Mouse (Mus musculus) C2C12 (cell line): ENCODE measurements around the gene Cacybp. TPM values are rescaled to one million over a fixed set of nuclear protein-coding genes. Genes with fewer than 3 reads are reported as not detected.

Experiments
- H3K27me3 ChIP-seq: one replicate; pipeline ENCODE4 v1.6.1; 2011; ENCODE audit not compliant: control insufficient read depth, insufficient read depth, insufficient read length
- H3K36me3 ChIP-seq: one replicate; pipeline ENCODE4 v1.6.1; 2011; ENCODE audit not compliant: control insufficient read depth, insufficient read depth
- H3K4me3 ChIP-seq: one replicate; pipeline ENCODE4 v1.5.1; 2011; ENCODE audit warnings: mild to moderate bottlenecking, control low read depth; ENCODE audit not compliant: poor library complexity, insufficient read depth, severe bottlenecking
- H3K79me2 ChIP-seq: one replicate; pipeline ENCODE4 v1.6.1; 2011; ENCODE audit not compliant: control insufficient read depth, insufficient read depth
- H3K79me3 ChIP-seq: one replicate; pipeline ENCODE4 v1.6.1; 2011; ENCODE audit warnings: low read depth, control low read depth
- H3ac ChIP-seq: one replicate; pipeline ENCODE3; 2011; ENCODE audit warnings: low read depth; ENCODE audit not compliant: control insufficient read depth, insufficient read length
- CEBPB ChIP-seq: IDR thresholded peaks from one replicate; pipeline ENCODE4 v1.6.1; 2011; ENCODE audit warnings: low read depth, mild to moderate bottlenecking, control low read depth, moderate library complexity
- CTCF ChIP-seq: IDR thresholded peaks from one replicate; pipeline ENCODE4 v1.5.1; 2011; ENCODE audit not compliant: control insufficient read depth, insufficient read depth, insufficient read length
- FOSL1 ChIP-seq: IDR thresholded peaks from one replicate; pipeline ENCODE4 v1.8.0; 2011; ENCODE audit warnings: mild to moderate bottlenecking, low read length; ENCODE audit not compliant: poor library complexity, insufficient read depth, severe bottlenecking
- MAX ChIP-seq: IDR thresholded peaks from one replicate; pipeline ENCODE4 v1.6.1; 2011; ENCODE audit warnings: mild to moderate bottlenecking, control low read depth
- MYOD1 ChIP-seq: IDR thresholded peaks from one replicate; pipeline ENCODE4 v1.6.1; 2011; ENCODE audit warnings: low read depth; ENCODE audit not compliant: control insufficient read depth, insufficient read length
- MYOG ChIP-seq: IDR thresholded peaks from one replicate; pipeline ENCODE4 v1.6.1; 2011; ENCODE audit not compliant: control insufficient read depth, insufficient read length; ENCODE audit errors: extremely low read depth
- USF1 ChIP-seq: IDR thresholded peaks from one replicate; pipeline ENCODE4 v1.6.1; 2011; ENCODE audit warnings: low read depth, mild to moderate bottlenecking, control low read depth, moderate library complexity
- long read RNA-seq, 2 experiments: library from polyadenylated mRNA; unstranded; transcript quantifications; one replicate each; pipeline ENCODE4 v2.0.0; 2019 to 2020
- polyA plus RNA-seq: library from polyadenylated mRNA; unstranded; fragments of >200 nt; fragmentation: generic; extraction: Trizol; gene quantifications from one replicate; pipeline ENCODE4 v1.2.1, GENCODE M21; 2012; ENCODE audit warnings: missing spikeins

The Cacybp gene
- 76.3 TPM for polyA plus RNA-seq
- long read RNA-seq, experiment 1, transcript Cacybp-201 (6 exons, 2,098 nt): major isoform, 222 of 246 reads
- long read RNA-seq, experiment 1, partial matches to known transcripts: 13 of 246 reads
- long read RNA-seq, experiment 1, other reads (novel, unspliced or antisense): 11 of 246 reads
- long read RNA-seq, experiment 2, transcript Cacybp-201 (6 exons, 2,098 nt): major isoform, 684 of 698 reads
- long read RNA-seq, experiment 2, partial matches to known transcripts: 5 of 698 reads
- long read RNA-seq, experiment 2, other reads (novel, unspliced or antisense): 9 of 698 reads

- peaks cover 47% of the 10 kb centered on the region for H3K79me2 ChIP-seq
- H3K36me3 ChIP-seq: peaks cover 16% of the 10 kb centered on the region
- peaks cover 44% of the 10 kb centered on the region for H3K79me3 ChIP-seq
- peak; percentile 71 for TF ChIP-seq MAX
- peak; percentile 85 for TF ChIP-seq CTCF
- TF ChIP-seq USF1: no peak
- peak within 1 kb of the TSS; percentile 93 for H3ac ChIP-seq
- no peaks in the 10 kb centered on the region for H3K27me3 ChIP-seq
- peak within 1 kb of the TSS; percentile 82 for H3K4me3 ChIP-seq
These were observed at the start of gene Cacybp for GRCm38 (mm10) chr1:160212703-160213669. Gene Cacybp, minus strand, starts transcription at chr1:160212875.

DNA sequence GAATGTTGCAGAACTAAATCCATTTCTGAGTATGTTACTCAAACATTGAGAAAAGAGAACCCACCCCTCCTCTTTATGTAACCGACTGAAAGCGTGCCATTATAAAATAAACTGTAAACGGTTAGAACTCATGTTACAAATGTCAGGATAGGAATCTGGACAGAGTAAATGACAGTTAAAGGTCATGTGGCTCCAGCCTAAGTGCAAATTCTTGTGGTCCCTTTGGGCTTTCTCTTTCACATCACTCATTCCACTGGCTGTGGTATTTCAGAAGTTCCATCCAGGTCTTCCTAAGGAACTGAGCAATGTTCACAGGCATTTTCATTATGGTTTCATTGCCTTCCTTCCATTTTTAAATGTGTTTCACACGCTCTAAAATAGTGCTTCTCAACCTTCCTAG is 49.7 kb upstream of the Cacybp start:
- TF ChIP-seq CEBPB (no peak), FOSL1 (no peak), CTCF (no peak), MYOD1 (no peak), MYOG (no peak), MAX (no peak), USF1 (peak; percentile 67)
- no peak overlapping the region for H3ac ChIP-seq
- H3K79me2 ChIP-seq: no peaks in the 10 kb centered on the region
- no peak overlapping the region for H3K4me3 ChIP-seq
- H3K27me3 ChIP-seq: no peaks in the 10 kb centered on the region
- H3K79me3 ChIP-seq: no peaks in the 10 kb centered on the region
- no peaks in the 10 kb centered on the region for H3K36me3 ChIP-seq

GRCm38 (mm10) chr1:160261849-160262248 is 49.2 kb upstream of the Cacybp start:
- Histone ChIP-seq H3K79me2 (no peaks in the 10 kb centered on the region), H3K36me3 (no peaks in the 10 kb centered on the region), H3K79me3 (no peaks in the 10 kb centered on the region), H3K27me3 (no peaks in the 10 kb centered on the region), H3K4me3 (no peak overlapping the region), H3ac (no peak overlapping the region)
- no peak for TF ChIP-seq MYOG
- TF ChIP-seq CEBPB: no peak
- TF ChIP-seq CTCF: no peak
- no peak for TF ChIP-seq USF1
- no peak for TF ChIP-seq FOSL1
- no peak for TF ChIP-seq MYOD1
- no peak for TF ChIP-seq MAX

- no peaks in the 10 kb centered on the region for H3K79me2 ChIP-seq
- TF ChIP-seq MAX (no peak), MYOD1 (peak; percentile 34)
- H3ac ChIP-seq: no peak overlapping the region
- no peaks in the 10 kb centered on the region for H3K79me3 ChIP-seq
- no peak overlapping the region for H3K4me3 ChIP-seq
- no peaks in the 10 kb centered on the region for H3K27me3 ChIP-seq
- no peaks in the 10 kb centered on the region for H3K36me3 ChIP-seq
These were observed 47.9 kb upstream of the Cacybp start for GRCm38 (mm10) chr1:160260605-160261004.

GRCm38 (mm10) chr1:160259884-160260283 is 47.2 kb upstream of the Cacybp start:
- no peak overlapping the region for H3ac ChIP-seq
- no peaks in the 10 kb centered on the region for H3K79me2 ChIP-seq
- no peak overlapping the region for H3K4me3 ChIP-seq
- no peaks in the 10 kb centered on the region for H3K79me3 ChIP-seq
- TF ChIP-seq FOSL1 (no peak), MYOG (no peak), CEBPB (no peak), MYOD1 (no peak), USF1 (no peak), CTCF (no peak), MAX (no peak)
- H3K36me3 ChIP-seq: no peaks in the 10 kb centered on the region
- no peaks in the 10 kb centered on the region for H3K27me3 ChIP-seq
